Mouse (Mus musculus): ENCODE data around the gene Stip1.
A peak's percentile ranks its signal among the peaks of the same experiment; 100 is the strongest.

- TF ChIP-seq EP300 (IDR thresholded peaks at IDR 0.05) (no peak), CTCF (IDR thresholded peaks at IDR 0.05) (peak; percentile 70)
These were observed 18.0 kb upstream of the Stip1 start for GRCm38 (mm10) chr19:7057722-7058207.
